Mouse (Mus musculus) skeletal muscle tissue, postnatal 0 days (tissue): ENCODE measurements around the gene Spns2. TPM values are rescaled to one million over a fixed set of nuclear protein-coding genes. Genes with fewer than 3 reads are reported as not detected.

Experiments used
- polyA plus RNA-seq: library from polyadenylated mRNA; unstranded; fragments of >200 nt; fragmentation: Nextera tagmentation; extraction: Ambion mirVana; gene quantifications from 2 replicates; pipeline ENCODE4 v1.2.1, GENCODE M21; 2015

The Spns2 gene
- 2.9 and 3.3 TPM in 2 replicates for polyA plus RNA-seq

DNA sequence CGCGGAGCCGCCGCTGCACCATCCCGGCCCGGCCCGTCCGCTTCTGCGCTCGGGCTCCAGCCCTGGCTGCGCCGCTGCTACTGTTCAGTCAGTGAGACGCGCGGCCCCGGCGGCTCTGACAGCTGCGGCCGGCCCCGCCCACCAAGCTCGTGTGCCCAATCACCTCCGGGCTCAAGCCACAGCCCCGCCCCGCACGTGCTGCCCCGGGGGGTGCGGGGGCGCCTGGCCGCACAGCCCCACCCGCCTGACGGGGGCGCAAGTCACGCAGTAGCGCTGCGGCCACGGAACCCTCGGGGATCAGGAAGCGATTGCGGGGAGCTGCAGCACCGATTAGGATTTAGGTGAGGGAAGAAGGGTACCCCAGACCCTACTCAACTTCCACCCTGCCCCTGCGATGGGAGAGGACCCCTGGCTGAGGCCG, at the start of gene Spns2:
Gene Spns2, minus strand, starts transcription at position 24 of the 421 bp plus-strand sequence.

DNA sequence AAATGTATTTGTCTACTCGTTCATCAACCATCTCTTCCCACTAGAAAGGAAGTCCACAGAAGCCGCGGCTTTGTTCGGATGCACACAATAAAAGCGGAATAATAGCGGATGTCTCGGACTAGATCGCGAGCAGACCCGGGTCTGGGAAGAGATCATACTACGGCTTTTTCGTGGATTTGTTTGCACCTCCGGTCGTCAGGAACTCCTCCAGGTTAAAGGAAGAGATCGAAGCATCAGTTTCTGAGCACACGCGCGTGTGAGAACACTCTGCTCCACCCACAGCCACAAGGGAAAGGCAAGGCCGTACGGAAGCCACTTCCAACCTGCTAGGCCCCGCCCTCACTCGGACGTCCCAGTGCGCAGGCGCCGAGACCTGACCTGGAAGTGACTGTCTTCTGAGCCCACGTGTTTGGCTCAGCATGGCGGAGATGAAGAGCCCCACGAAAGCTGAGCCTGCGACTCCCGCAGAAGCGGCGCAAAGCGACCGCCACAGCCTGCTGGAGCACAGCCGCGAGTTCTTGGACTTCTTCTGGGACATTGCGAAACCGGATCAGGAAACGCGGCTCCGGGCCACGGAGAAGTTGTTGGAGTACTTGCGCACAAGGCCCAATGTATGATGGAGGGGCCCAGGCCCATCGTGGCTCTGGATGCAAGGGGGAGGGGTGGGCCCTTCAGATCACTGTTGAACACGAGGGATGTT, 48.6 kb downstream of the Spns2 start, which contains the start of gene Mybbp1a:
Gene Mybbp1a, plus strand, starts transcription at position 391 of the 700 bp plus-strand sequence.

DNA sequence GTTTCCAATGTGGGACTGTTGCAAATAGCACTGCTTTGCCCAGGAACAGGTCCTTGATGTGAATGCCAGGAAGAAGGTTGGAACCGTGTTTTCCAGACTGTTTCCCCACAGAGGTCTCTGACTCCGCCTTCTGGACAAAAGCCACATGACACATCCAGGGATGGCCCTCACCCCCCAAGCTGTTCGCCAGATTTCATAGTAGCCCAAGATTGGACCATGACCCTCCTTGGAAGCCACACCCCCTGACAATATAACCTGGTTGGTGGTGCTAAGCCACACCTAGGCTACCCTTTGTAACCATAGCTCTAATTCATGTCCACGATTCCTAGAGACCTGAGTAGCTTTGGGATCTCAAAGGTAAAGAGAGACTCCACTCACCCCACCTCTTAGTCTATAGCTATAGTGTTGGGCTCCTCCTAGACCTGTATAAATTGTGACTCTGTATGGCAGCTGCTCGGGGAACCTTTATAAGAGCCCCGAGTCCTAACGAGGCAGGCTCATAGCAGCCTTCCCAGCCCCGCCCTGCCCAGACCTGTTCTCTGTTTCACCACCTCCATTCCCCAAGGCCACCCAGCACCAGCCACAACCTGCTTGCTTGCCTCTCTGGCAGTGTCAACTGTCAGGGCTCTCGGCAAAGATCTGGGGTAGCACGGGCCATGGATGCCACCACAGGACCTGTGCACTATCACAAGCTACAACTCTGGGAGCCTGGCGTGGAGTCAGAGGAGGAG, 54.6 kb downstream of the Spns2 start, which contains the start of gene Ggt6:
Gene Ggt6, plus strand, starts transcription at position 564 of the 731 bp plus-strand sequence.

DNA sequence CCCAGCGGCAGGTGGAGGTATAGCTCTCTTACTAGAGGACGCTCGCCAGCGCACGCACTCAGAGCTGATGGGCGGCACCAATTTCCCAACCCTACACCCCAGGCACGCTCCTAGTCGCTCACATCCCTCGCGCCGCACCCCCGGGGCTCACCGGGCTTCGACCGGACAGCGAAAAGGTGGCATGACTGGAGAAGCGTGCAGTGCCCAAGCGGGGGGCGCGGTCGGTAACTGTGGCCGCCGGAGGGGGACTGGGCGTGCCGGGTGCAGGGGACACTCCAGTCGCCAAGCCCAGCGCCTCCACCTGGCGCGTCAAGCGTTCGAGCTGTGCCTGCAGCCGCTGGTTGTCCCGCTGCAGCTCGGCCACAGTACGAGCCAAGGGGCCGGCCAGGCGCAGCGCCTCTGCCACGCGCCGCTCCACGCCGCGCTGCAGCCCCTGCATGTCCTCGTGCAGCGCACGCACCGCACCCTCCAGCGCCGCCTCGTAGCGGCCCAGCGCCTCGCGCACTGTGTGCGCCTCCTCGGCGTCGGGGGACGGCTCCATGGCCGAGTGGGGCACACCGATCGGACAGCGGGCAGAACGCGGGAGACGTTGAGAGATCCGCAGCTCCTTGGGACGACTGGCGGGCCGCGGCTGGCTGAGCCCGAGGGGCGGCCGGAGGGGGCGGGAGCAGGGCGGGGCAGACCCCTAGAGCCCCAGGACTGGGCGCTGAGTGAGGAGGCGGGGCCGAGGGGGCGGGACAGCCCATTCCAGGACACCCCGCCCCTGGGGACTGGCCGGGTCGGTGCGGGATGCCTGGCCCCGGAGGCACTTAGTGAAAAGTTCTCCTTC, 78.4 kb downstream of the Spns2 start, which contains the start of gene Smtnl2:
Gene Smtnl2, minus strand, starts transcription at position 621 of the 829 bp plus-strand sequence.

Other genes starting within 250 kb of the Spns2 start
- gene Slc13a5, start 222.7 kb downstream of the Spns2 start, polyA plus RNA-seq, result 0.37 TPM in 1 of 2 replicates, not detected in the other
- 18.4 and 19.3 TPM in 2 replicates for gene Xaf1, start 188.3 kb downstream of the Spns2 start, polyA plus RNA-seq
- gene Fbxo39, start 175.5 kb downstream of the Spns2 start, polyA plus RNA-seq, result not detected in 2 replicates
- 1.0 and 1.2 TPM in 2 replicates for gene Tekt1, start 127.5 kb downstream of the Spns2 start, polyA plus RNA-seq
- gene Smtnl2, start 78.2 kb downstream of the Spns2 start, polyA plus RNA-seq, result 208 and 220 TPM in 2 replicates
- 0.08 and 0.69 TPM in 2 replicates for gene Ggt6, start 54.4 kb downstream of the Spns2 start, polyA plus RNA-seq
- gene Mybbp1a, start 48.5 kb downstream of the Spns2 start, polyA plus RNA-seq, result 60.2 and 61.9 TPM in 2 replicates
- gene Spns3, start 60.6 kb upstream of the Spns2 start, polyA plus RNA-seq, result 0.11 TPM in 1 of 2 replicates, not detected in the other
- 44.5 and 45.3 TPM in 2 replicates for gene Ube2g1, start 117.4 kb upstream of the Spns2 start, polyA plus RNA-seq
- 6.1 and 7.6 TPM in 2 replicates for gene Ankfy1, start 200.1 kb upstream of the Spns2 start, polyA plus RNA-seq